Mouse (Mus musculus): Measurements from ENCODE around the gene Gm3854. TPM values are rescaled to one million over a fixed set of nuclear protein-coding genes. Genes with fewer than 3 reads are reported as not detected.

Gene Gm3854
- polyA plus RNA-seq, 1 experiment from 2014 or later: 1.6 TPM

DNA sequence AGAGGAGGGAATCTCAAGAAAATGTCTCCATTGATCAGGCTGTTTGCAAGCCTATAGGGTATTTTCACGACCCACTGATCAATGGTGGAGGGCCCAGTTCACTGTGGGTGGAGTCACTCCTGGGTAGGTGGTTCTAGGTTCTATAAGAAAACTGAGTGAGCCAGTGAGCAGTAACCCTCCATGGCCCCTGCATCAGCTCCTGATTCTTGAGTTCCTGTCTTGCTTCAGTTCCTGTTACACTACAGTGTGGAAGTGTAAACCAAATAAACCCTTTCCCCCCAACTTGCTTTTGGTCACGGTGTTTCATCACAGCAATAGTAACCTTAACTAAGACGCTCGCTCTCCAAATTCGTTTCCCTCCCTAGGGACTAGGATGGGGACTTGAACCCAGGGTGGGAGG lies 45.4 kb downstream of the Gm3854 start:
- Histone ChIP-seq H3K27me3 (no peaks in the 10 kb centered on the region), H3K36me3 (peaks cover 34% of the 10 kb centered on the region), H3K4me1 (peaks cover 3% of the 10 kb centered on the region; the same call in 1 of the 2 replicates), H3K9ac (no peak overlapping the region), H3K4me3 (no peak overlapping the region), H3K4me2 (no peak overlapping the region), H3K9me3 (no peaks in the 10 kb centered on the region), H3K27ac (no peak overlapping the region)
- no peak for ATAC-seq (ENCODE audit: borderline replicate concordance, extremely low read depth, low FRiP score, low TSS enrichment)
- 82% methylated on average over 5 of the region's 5 CpGs for WGBS

DNA sequence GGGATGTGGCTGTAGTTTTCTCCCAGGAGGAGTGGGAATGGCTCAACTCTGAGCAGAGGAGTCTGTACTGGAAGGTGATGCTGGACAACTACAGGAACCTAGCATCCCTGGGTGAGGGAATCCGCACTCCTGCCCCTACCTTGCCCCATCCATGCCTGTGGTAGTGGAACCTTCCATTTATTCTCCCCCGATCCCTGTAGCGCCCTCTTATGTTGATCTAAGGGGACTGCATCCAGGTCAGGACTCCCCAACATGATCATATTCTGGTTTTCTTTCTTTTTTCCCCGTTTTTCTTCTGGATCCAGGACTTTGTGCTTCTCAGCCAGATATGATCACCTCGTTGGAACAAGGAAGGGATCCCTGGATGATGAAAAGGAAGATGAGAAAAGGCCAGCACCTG lies 45.9 kb downstream of the Gm3854 start:
- Histone ChIP-seq H3K4me3 (no peak overlapping the region), H3K27ac (no peak overlapping the region), H3K9ac (no peak overlapping the region), H3K4me1 (no peaks in the 10 kb centered on the region), H3K4me2 (no peak overlapping the region), H3K36me3 (peaks cover 38% of the 10 kb centered on the region), H3K27me3 (no peaks in the 10 kb centered on the region), H3K9me3 (no peaks in the 10 kb centered on the region)
- WGBS: 75% methylated on average over 5 of the region's 5 CpGs
- no peak for ATAC-seq (ENCODE audit: borderline replicate concordance, extremely low read depth, low FRiP score, low TSS enrichment)

DNA sequence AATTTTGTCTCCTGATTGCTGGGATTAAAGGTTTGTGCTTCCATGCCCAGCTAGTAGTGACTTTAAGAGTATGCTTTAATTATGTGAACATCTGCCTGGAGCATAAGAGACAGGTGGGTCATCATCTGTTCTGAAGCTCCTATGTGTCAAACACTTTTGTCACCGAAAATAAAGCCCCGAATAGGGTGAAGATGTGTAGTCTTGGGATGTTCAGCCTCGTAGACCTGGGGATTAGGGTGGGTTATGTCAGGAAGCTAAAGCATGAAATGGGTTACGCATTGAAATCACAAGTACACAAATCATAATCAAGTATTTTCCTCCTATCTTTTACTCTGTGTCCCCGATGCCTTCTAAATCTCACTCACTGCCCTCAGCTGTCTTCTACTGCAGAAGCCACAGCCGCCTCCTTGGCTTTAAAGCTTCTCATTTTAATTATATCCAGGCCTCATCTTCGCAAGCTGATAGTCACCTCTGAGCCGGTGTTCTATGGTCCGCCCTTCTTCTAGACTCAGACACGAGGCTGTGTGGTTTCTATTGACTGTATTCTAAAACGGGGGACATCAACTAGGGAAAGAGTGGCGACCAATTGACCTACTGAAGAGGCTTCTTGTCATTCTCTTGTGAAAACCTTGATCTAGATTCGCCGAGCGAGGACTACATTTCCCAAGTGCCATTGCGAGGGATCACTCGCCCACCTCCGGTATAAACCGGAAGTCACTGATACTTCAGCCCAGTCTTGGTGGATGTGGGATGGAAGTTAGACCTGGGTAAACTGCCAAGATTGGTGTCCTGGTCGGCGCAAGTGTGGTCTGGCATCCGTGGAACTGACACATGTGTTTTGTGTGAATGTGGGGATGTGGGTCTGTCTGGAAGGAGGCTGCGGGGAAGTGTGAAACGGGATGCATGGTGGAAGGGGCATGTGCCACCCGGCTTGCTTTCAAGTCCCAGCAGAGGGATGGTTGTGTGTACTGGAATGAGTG lies 54.7 kb downstream of the Gm3854 start, which contains the start of gene Smim17:
Smim17 (plus strand) TSS at position 720 of the 980 bp plus-strand sequence.
- Histone ChIP-seq H3K27ac (no peak within 1 kb of the TSS), H3K4me1 (peaks cover 6% of the 10 kb centered on the region; the same call in 1 of the 2 replicates), H3K36me3 (peaks cover 21% of the 10 kb centered on the region), H3K4me3 (peak within 1 kb of the TSS; percentile 47), H3K4me2 (peak within 1 kb of the TSS; percentile 68), H3K27me3 (no peaks in the 10 kb centered on the region), H3K9me3 (no peaks in the 10 kb centered on the region), H3K9ac (peak within 1 kb of the TSS; percentile 29)
- 27% methylated on average over 25 of the region's 25 CpGs for WGBS
- ATAC-seq (ENCODE audit: borderline replicate concordance, extremely low read depth, low FRiP score, low TSS enrichment): peak; percentile 89

Other genes starting within 250 kb of the Gm3854 start
- 24.6 and 25.4 TPM in 2 replicates for gene Zfp787, start 187.8 kb upstream of the Gm3854 start, polyA plus RNA-seq (2015; fragmentation: Nextera tagmentation; extraction: Ambion mirVana)
- gene Zfp444, start 171.5 kb upstream of the Gm3854 start, polyA plus RNA-seq (2015; fragmentation: Nextera tagmentation; extraction: Ambion mirVana): 55.8 and 62.2 TPM in 2 replicates
- gene Galp, start 146.7 kb upstream of the Gm3854 start, polyA plus RNA-seq (2015; fragmentation: Nextera tagmentation; extraction: Ambion mirVana): not detected in 2 replicates
- not detected in 2 replicates for gene Zscan5b, start 121.5 kb upstream of the Gm3854 start, polyA plus RNA-seq (2015; fragmentation: Nextera tagmentation; extraction: Ambion mirVana)
- 0.25 TPM in 1 of 2 replicates, not detected in the other for gene Epp13, start 91.0 kb upstream of the Gm3854 start, polyA plus RNA-seq (2015; fragmentation: Nextera tagmentation; extraction: Ambion mirVana)
- 5.6 and 7.1 TPM in 2 replicates for gene Zfp667, start 57.2 kb upstream of the Gm3854 start, polyA plus RNA-seq (2015; fragmentation: Nextera tagmentation; extraction: Ambion mirVana)
- gene Zfp583, start 12.5 kb upstream of the Gm3854 start, polyA plus RNA-seq (2015; fragmentation: Nextera tagmentation; extraction: Ambion mirVana): 5.6 and 7.3 TPM in 2 replicates
- 3.4 TPM in 2 replicates for gene Zfp78, start 19.5 kb downstream of the Gm3854 start, polyA plus RNA-seq (2015; fragmentation: Nextera tagmentation; extraction: Ambion mirVana)
- 9.4 and 9.6 TPM in 2 replicates for gene Zfp28, start 39.5 kb downstream of the Gm3854 start, polyA plus RNA-seq (2015; fragmentation: Nextera tagmentation; extraction: Ambion mirVana)
- gene Smim17, start 55.0 kb downstream of the Gm3854 start, polyA plus RNA-seq (2015; fragmentation: Nextera tagmentation; extraction: Ambion mirVana): 0.20 TPM in 1 of 2 replicates, not detected in the other
- 0.04 TPM in 2 replicates for gene Gm20715, start 66.5 kb downstream of the Gm3854 start, polyA plus RNA-seq (2015; fragmentation: Nextera tagmentation; extraction: Ambion mirVana)
- gene Olfr1344, start 94.9 kb downstream of the Gm3854 start, polyA plus RNA-seq (2015; fragmentation: Nextera tagmentation; extraction: Ambion mirVana): not detected in 2 replicates
- not detected in 2 replicates for gene Olfr1336, start 112.4 kb downstream of the Gm3854 start, polyA plus RNA-seq (2015; fragmentation: Nextera tagmentation; extraction: Ambion mirVana)
- not detected in 2 replicates for gene Olfr1346, start 123.3 kb downstream of the Gm3854 start, polyA plus RNA-seq (2015; fragmentation: Nextera tagmentation; extraction: Ambion mirVana)
- not detected in 2 replicates for gene Olfr5, start 143.2 kb downstream of the Gm3854 start, polyA plus RNA-seq (2015; fragmentation: Nextera tagmentation; extraction: Ambion mirVana)
- gene Olfr1347, start 156.0 kb downstream of the Gm3854 start, polyA plus RNA-seq (2015; fragmentation: Nextera tagmentation; extraction: Ambion mirVana): not detected in 2 replicates
- gene Olfr1348, start 165.0 kb downstream of the Gm3854 start, polyA plus RNA-seq (2015; fragmentation: Nextera tagmentation; extraction: Ambion mirVana): not detected in 2 replicates
- not detected in 2 replicates for gene Olfr1349, start 179.2 kb downstream of the Gm3854 start, polyA plus RNA-seq (2015; fragmentation: Nextera tagmentation; extraction: Ambion mirVana)
- gene Olfr1350, start 221.1 kb downstream of the Gm3854 start, polyA plus RNA-seq (2015; fragmentation: Nextera tagmentation; extraction: Ambion mirVana): not detected in 2 replicates

All from lung, embryonic 15.5 days (tissue).